Mouse (Mus musculus) thymus, adult 2 months (tissue): ENCODE results near the gene Recql5. TPM values are rescaled to one million over a fixed set of nuclear protein-coding genes. Genes with fewer than 3 reads are reported as not detected.

Source experiments
- DNase-seq: peaks from one replicate; pipeline ENCODE4 v3.0.0; 2021
- H3K27ac ChIP-seq: fragments of 200-500 bp; 2 replicates; pipeline ENCODE4 v1.5.1; 2012; ENCODE audit warnings: low read length, control low read depth; ENCODE audit not compliant: control insufficient read depth, insufficient read depth
- H3K27me3 ChIP-seq: fragments of 200-500 bp; 2 replicates; pipeline ENCODE4 v1.6.1; 2012; ENCODE audit warnings: mild to moderate bottlenecking, low read length, moderate library complexity, mixed read lengths; ENCODE audit not compliant: control insufficient read depth, insufficient read depth
- H3K36me3 ChIP-seq: fragments of 200-500 bp; 2 replicates; pipeline ENCODE4 v1.6.1; 2012; ENCODE audit warnings: mild to moderate bottlenecking, low read length, moderate library complexity; ENCODE audit not compliant: control insufficient read depth, insufficient read depth
- H3K4me1 ChIP-seq: fragments of 200-500 bp; replicated peaks from 2 replicates; pipeline ENCODE4 v1.6.1; 2012; ENCODE audit warnings: low read length; ENCODE audit not compliant: control insufficient read depth, insufficient read depth
- H3K4me3 ChIP-seq: fragments of 200-500 bp; 2 replicates; pipeline ENCODE4 v1.5.1; 2012; ENCODE audit warnings: mild to moderate bottlenecking, low read length, control low read depth, moderate library complexity; ENCODE audit not compliant: control insufficient read depth, insufficient read depth
- CTCF ChIP-seq: fragments of 200-500 bp; IDR thresholded peaks from 2 replicates; pipeline ENCODE4 v1.5.1; 2012; ENCODE audit warnings: mild to moderate bottlenecking, control low read depth, low read length, moderate library complexity, borderline replicate concordance; ENCODE audit not compliant: control insufficient read depth, poor library complexity, insufficient read depth; ENCODE audit errors: extremely low read depth
- POLR2A ChIP-seq: fragments of 200-500 bp; IDR thresholded peaks from 2 replicates; pipeline ENCODE4 v1.6.1; 2012; ENCODE audit warnings: mild to moderate bottlenecking, low read length, control low read depth, moderate library complexity; ENCODE audit not compliant: control insufficient read depth, poor library complexity, insufficient read depth; ENCODE audit errors: extremely low read depth
- WGBS: fragments of 180-500 bp; shearing (Covaris S2); methylation state at CpG from one replicate; pipeline ENCODE4 v1.1.7; 2018; 5-methylcytosine and 5-hydroxymethylcytosine counted together
- polyA plus RNA-seq: library from polyadenylated mRNA; depleted of rRNA; stranded (reverse); fragments of >200 nt; gene quantifications from 2 replicates; pipeline ENCODE4 v1.2.3, GENCODE M21; 2012

The Recql5 gene
- polyA plus RNA-seq, 1 experiment, result 32.4 TPM

GRCm38 (mm10) chr11:115956453-115956852, 23.2 kb upstream of the Recql5 start:
- DNase-seq, result no peak
- Histone ChIP-seq H3K4me3 (no peak overlapping the region), H3K36me3 (peaks cover 53% of the 10 kb centered on the region), H3K27me3 (no peaks in the 10 kb centered on the region), H3K27ac (no peak overlapping the region), H3K4me1 (no peaks in the 10 kb centered on the region)
- WGBS, result 87% methylated on average over 4 of the region's 4 CpGs
- no peak for TF ChIP-seq POLR2A
- no peak for TF ChIP-seq CTCF

GRCm38 (mm10) chr11:115955195-115955858, 22.1 kb upstream of the Recql5 start:
- Histone ChIP-seq H3K27me3 (no peaks in the 10 kb centered on the region), H3K36me3 (peaks cover 42% of the 10 kb centered on the region), H3K4me1 (no peaks in the 10 kb centered on the region), H3K4me3 (no peak overlapping the region), H3K27ac (peak overlapping the region; percentile 10; the same call in 1 of the 2 replicates)
- WGBS, result 70% methylated on average over 10 of the region's 10 CpGs
- no peak for DNase-seq
- no peak for TF ChIP-seq CTCF
- no peak for TF ChIP-seq POLR2A

GRCm38 (mm10) chr11:115954712-115955111, 21.4 kb upstream of the Recql5 start:
- no peak overlapping the region for H3K27ac ChIP-seq
- no peak for DNase-seq
- H3K4me3 ChIP-seq, result no peak overlapping the region
- WGBS, result 82% methylated on average over 5 of the region's 5 CpGs
- no peaks in the 10 kb centered on the region for H3K4me1 ChIP-seq
- peaks cover 35% of the 10 kb centered on the region for H3K36me3 ChIP-seq
- no peak for TF ChIP-seq POLR2A
- no peak for TF ChIP-seq CTCF
- H3K27me3 ChIP-seq, result no peaks in the 10 kb centered on the region

- DNase-seq, result no peak
- no peak for TF ChIP-seq CTCF
- no peak for TF ChIP-seq POLR2A
- Histone ChIP-seq H3K27ac (no peak overlapping the region), H3K27me3 (no peaks in the 10 kb centered on the region), H3K36me3 (peaks cover 18% of the 10 kb centered on the region), H3K4me3 (no peak overlapping the region), H3K4me1 (no peaks in the 10 kb centered on the region)
- 98% methylated on average over 2 of the region's 2 CpGs for WGBS
These were observed 17.4 kb upstream of the Recql5 start for GRCm38 (mm10) chr11:115950719-115951118.

- peaks cover 16% of the 10 kb centered on the region for H3K36me3 ChIP-seq
- H3K4me3 ChIP-seq, result no peak overlapping the region
- no peaks in the 10 kb centered on the region for H3K27me3 ChIP-seq
- TF ChIP-seq POLR2A (no peak), CTCF (no peak)
- no peak for DNase-seq
- WGBS, result 98% methylated on average over 9 of the region's 9 CpGs
- H3K4me1 ChIP-seq, result no peaks in the 10 kb centered on the region
- no peak overlapping the region for H3K27ac ChIP-seq
These were observed 15.0 kb upstream of the Recql5 start for GRCm38 (mm10) chr11:115948316-115948715.

GRCm38 (mm10) chr11:115946221-115946828, 13.0 kb upstream of the Recql5 start:
- H3K36me3 ChIP-seq, result no peaks in the 10 kb centered on the region; the same call in 1 of the 2 replicates
- H3K27ac ChIP-seq, result no peak overlapping the region
- WGBS, result 93% methylated on average over 9 of the region's 9 CpGs

More at GRCm38 (mm10) chr11:115946221-115946828, 13.0 kb upstream of the Recql5 start:
- Histone ChIP-seq H3K4me1 (no peaks in the 10 kb centered on the region), H3K4me3 (no peak overlapping the region), H3K27me3 (no peaks in the 10 kb centered on the region)
- no peak for TF ChIP-seq POLR2A
- TF ChIP-seq CTCF, result no peak
- no peak for DNase-seq
